Mouse (Mus musculus) forebrain, embryonic 14.5 days (tissue): ENCODE results near the gene Clock. TPM values are rescaled to one million over a fixed set of nuclear protein-coding genes. Genes with fewer than 3 reads are reported as not detected.
A peak's percentile ranks its signal among the peaks of the same experiment; 100 is the strongest.

Experiments
- ATAC-seq: fragments of 200-750 bp; cut with Nextera tagmentation; 2 replicates; pipeline ENCODE4 v1.8.0; 2017; ENCODE audit warnings: mild to moderate bottlenecking, moderate library complexity
- DNase-seq: peaks from one replicate; pipeline ENCODE4 v3.0.0-alpha.2; 2015; ENCODE audit warnings: low spot score
- H3K27ac ChIP-seq: fragments of 300-500 bp; sonication (generic); 2 replicates; pipeline ENCODE4 v1.5.1; 2014; ENCODE audit warnings: low read depth, mild to moderate bottlenecking, control low read depth, low read length, moderate library complexity
- H3K27me3 ChIP-seq: fragments of 300-500 bp; sonication (generic); replicated peaks from 2 replicates; pipeline ENCODE4 v1.6.1; 2014; ENCODE audit warnings: low read length, control low read depth, mixed read lengths; ENCODE audit not compliant: control insufficient read depth, insufficient read depth
- H3K36me3 ChIP-seq: fragments of 300-500 bp; sonication (generic); 2 replicates; pipeline ENCODE4 v1.6.1; 2014; ENCODE audit warnings: low read length, control low read depth; ENCODE audit not compliant: control insufficient read depth, insufficient read depth
- H3K4me1 ChIP-seq: fragments of 300-500 bp; sonication (generic); 2 replicates; pipeline ENCODE4 v1.6.1; 2014; ENCODE audit warnings: antibody characterized with exemption, low read length, control low read depth; ENCODE audit not compliant: control insufficient read depth, insufficient read depth
- H3K4me2 ChIP-seq: fragments of 300-500 bp; sonication (generic); 2 replicates; pipeline ENCODE4 v1.6.1; 2014; ENCODE audit warnings: mild to moderate bottlenecking, control low read depth, low read length
- H3K4me3 ChIP-seq: fragments of 300-500 bp; sonication (generic); 2 replicates; pipeline ENCODE4 v1.5.1; 2014; ENCODE audit warnings: low read depth, low read length, control low read depth
- H3K9ac ChIP-seq: fragments of 300-500 bp; sonication (generic); 2 replicates; pipeline ENCODE4 v1.6.1; 2014; ENCODE audit warnings: mild to moderate bottlenecking, low read length, control low read depth, moderate library complexity
- H3K9me3 ChIP-seq: fragments of 300-500 bp; sonication (generic); replicated peaks from 2 replicates; pipeline ENCODE4 v1.6.1; 2016; ENCODE audit warnings: low read length, control low read depth, mixed read lengths; ENCODE audit not compliant: control insufficient read depth
- WGBS: fragments of 180-500 bp; shearing (Covaris S2); extraction: QIAGEN DNeasy Blood & Tissue Kit; methylation state at CpG from one replicate; pipeline ENCODE4 v1.1.7; 2014; 5-methylcytosine and 5-hydroxymethylcytosine counted together
- polyA plus RNA-seq: library from polyadenylated mRNA; unstranded; fragments of >200 nt; fragmentation: Nextera tagmentation; extraction: Ambion mirVana; gene quantifications from 2 replicates; pipeline ENCODE4 v1.2.1, GENCODE M21; 2014

The Clock gene
- polyA plus RNA-seq: 8.2 and 13.6 TPM in 2 replicates

GRCm38 (mm10) chr5:76304452-76305341 is at the start of gene Clock:
TSS of gene Clock (minus strand) at chr5:76304792.
- peak within 1 kb of the TSS; percentile 93 for H3K9ac ChIP-seq
- peak; percentile 94 for DNase-seq
- H3K27ac ChIP-seq: peak within 1 kb of the TSS; percentile 96
- H3K4me3 ChIP-seq: peak within 1 kb of the TSS; percentile 98
- H3K9me3 ChIP-seq: no peaks in the 10 kb centered on the region
- H3K36me3 ChIP-seq: no peaks in the 10 kb centered on the region
- 0% methylated on average over 85 of the region's 104 CpGs for WGBS
- H3K27me3 ChIP-seq: no peaks in the 10 kb centered on the region
- peak within 1 kb of the TSS; percentile 81 for H3K4me2 ChIP-seq
- peaks cover 10% of the 10 kb centered on the region for H3K4me1 ChIP-seq
- peak; percentile 91 for ATAC-seq

- peak; percentile 90 for ATAC-seq
- WGBS: 5% methylated on average over 7 of the region's 7 CpGs
- no peaks in the 10 kb centered on the region; the same call in 1 of the 2 replicates for H3K4me1 ChIP-seq
- H3K36me3 ChIP-seq: no peaks in the 10 kb centered on the region
- peak; percentile 84 for DNase-seq
- H3K4me2 ChIP-seq: no peak overlapping the region
- no peaks in the 10 kb centered on the region for H3K27me3 ChIP-seq
- H3K27ac ChIP-seq: no peak overlapping the region
- H3K4me3 ChIP-seq: no peak overlapping the region
- no peak overlapping the region for H3K9ac ChIP-seq
- no peaks in the 10 kb centered on the region for H3K9me3 ChIP-seq
These were observed 47.5 kb upstream of the Clock start for GRCm38 (mm10) chr5:76351953-76352611.

GRCm38 (mm10) chr5:76351537-76351936 is 46.9 kb upstream of the Clock start:
- no peak for ATAC-seq
- 84% methylated on average over 5 of the region's 5 CpGs for WGBS
- Histone ChIP-seq H3K4me3 (no peak overlapping the region), H3K4me2 (no peak overlapping the region), H3K9ac (no peak overlapping the region), H3K27ac (no peak overlapping the region), H3K27me3 (no peaks in the 10 kb centered on the region), H3K4me1 (peaks cover 1% of the 10 kb centered on the region), H3K36me3 (no peaks in the 10 kb centered on the region), H3K9me3 (no peaks in the 10 kb centered on the region)
- no peak for DNase-seq

GRCm38 (mm10) chr5:76346137-76346536 is 41.5 kb upstream of the Clock start:
- no peaks in the 10 kb centered on the region for H3K36me3 ChIP-seq
- H3K4me2 ChIP-seq: no peak overlapping the region
- H3K9ac ChIP-seq: no peak overlapping the region
- no peaks in the 10 kb centered on the region for H3K9me3 ChIP-seq
- DNase-seq (peak; percentile 85), ATAC-seq (peak; percentile 91)
- H3K27ac ChIP-seq: no peak overlapping the region
- WGBS: 22% methylated on average over 2 of the region's 2 CpGs
- no peaks in the 10 kb centered on the region for H3K27me3 ChIP-seq
- no peak overlapping the region for H3K4me3 ChIP-seq
- peaks cover 3% of the 10 kb centered on the region; the same call in 1 of the 2 replicates for H3K4me1 ChIP-seq

- DNase-seq (no peak), ATAC-seq (no peak)
- Histone ChIP-seq H3K4me3 (no peak overlapping the region), H3K27me3 (no peaks in the 10 kb centered on the region), H3K4me2 (no peak overlapping the region), H3K9me3 (no peaks in the 10 kb centered on the region), H3K36me3 (no peaks in the 10 kb centered on the region), H3K9ac (no peak overlapping the region), H3K4me1 (no peaks in the 10 kb centered on the region), H3K27ac (no peak overlapping the region)
- WGBS: 87% methylated on average over 2 of the region's 2 CpGs
These were observed 36.3 kb upstream of the Clock start for GRCm38 (mm10) chr5:76340931-76341330.

- H3K36me3 ChIP-seq: no peaks in the 10 kb centered on the region
- H3K27me3 ChIP-seq: no peaks in the 10 kb centered on the region
- H3K9me3 ChIP-seq: no peaks in the 10 kb centered on the region
- H3K4me1 ChIP-seq: no peaks in the 10 kb centered on the region
- ATAC-seq (no peak), DNase-seq (no peak)
- no peak overlapping the region for H3K27ac ChIP-seq
- 85% methylated on average over 8 of the region's 8 CpGs for WGBS
- no peak overlapping the region for H3K9ac ChIP-seq
- H3K4me2 ChIP-seq: no peak overlapping the region
- no peak overlapping the region for H3K4me3 ChIP-seq
These were observed 32.5 kb upstream of the Clock start for GRCm38 (mm10) chr5:76337100-76337499.

GRCm38 (mm10) chr5:76333833-76334232 is 29.2 kb upstream of the Clock start:
- WGBS: 52% methylated on average over 4 of the region's 4 CpGs
- H3K4me3 ChIP-seq: no peak overlapping the region
- no peaks in the 10 kb centered on the region for H3K9me3 ChIP-seq
- no peaks in the 10 kb centered on the region for H3K27me3 ChIP-seq
- DNase-seq (peak; percentile 4), ATAC-seq (no peak)
- H3K4me1 ChIP-seq: no peaks in the 10 kb centered on the region
- no peak overlapping the region for H3K4me2 ChIP-seq
- no peaks in the 10 kb centered on the region for H3K36me3 ChIP-seq
- H3K27ac ChIP-seq: no peak overlapping the region
- no peak overlapping the region for H3K9ac ChIP-seq

- DNase-seq (no peak), ATAC-seq (no peak)
- no peaks in the 10 kb centered on the region for H3K27me3 ChIP-seq
These were observed 26.4 kb upstream of the Clock start, which contains the start of gene Pdcl2 for GRCm38 (mm10) chr5:76330953-76331352. TSS of gene Pdcl2 (minus strand) at chr5:76331156.

GRCm38 (mm10) chr5:76327296-76327695 is 22.7 kb upstream of the Clock start:
- H3K4me2 ChIP-seq: no peak overlapping the region
- ATAC-seq: no peak
- H3K27me3 ChIP-seq: no peaks in the 10 kb centered on the region
- H3K4me1 ChIP-seq: no peaks in the 10 kb centered on the region
- H3K9ac ChIP-seq: no peak overlapping the region
- no peak overlapping the region for H3K4me3 ChIP-seq
- H3K27ac ChIP-seq: no peak overlapping the region
- no peaks in the 10 kb centered on the region for H3K36me3 ChIP-seq
- peak; percentile 11 for DNase-seq
- 38% methylated on average over 2 of the region's 2 CpGs for WGBS
- no peaks in the 10 kb centered on the region for H3K9me3 ChIP-seq

More at GRCm38 (mm10) chr5:76330953-76331352, 26.4 kb upstream of the Clock start, which contains the start of gene Pdcl2:
- Histone ChIP-seq H3K36me3 (no peaks in the 10 kb centered on the region), H3K9ac (no peak within 1 kb of the TSS), H3K27ac (no peak within 1 kb of the TSS), H3K4me3 (no peak within 1 kb of the TSS), H3K9me3 (no peaks in the 10 kb centered on the region), H3K4me1 (no peaks in the 10 kb centered on the region), H3K4me2 (no peak within 1 kb of the TSS)
- WGBS: 92% methylated on average over 7 of the region's 7 CpGs
